ENCODE assay signal across 8 mouse cellular contexts in genomic region chr11:70763582-70763935, GRCm38 (mm10). TPM values are rescaled to one million over a fixed set of nuclear protein-coding genes. Genes with fewer than 3 reads are reported as not detected.
DNase-seq lines count a peak whose midpoint lies in the region; ATAC-seq and TF ChIP-seq lines count a peak whose summit lies in the region.

No protein-coding gene starts in this region.

- peak overlapping the region; percentile 68 for H3K4me3 ChIP-seq in lung, embryonic 16.5 days (ENCODE audit: low read length)
- H3K4me3 ChIP-seq in embryonic facial prominence, embryonic 15.5 days (replicated peaks): peak overlapping the region; percentile 73
- peak overlapping the region; percentile 53 for H3K4me3 ChIP-seq in kidney, postnatal 0 days (replicated peaks; ENCODE audit: low read depth, low read length)
- peak overlapping the region; percentile 89 for H3K4me3 ChIP-seq in neural tube, embryonic 15.5 days (replicated peaks)

- ATAC-seq in lung, embryonic 16.5 days (ENCODE audit: low read depth): no peak
- no peak for ATAC-seq in embryonic facial prominence, embryonic 15.5 days (ENCODE audit: insufficient number of reproducible peaks, low FRiP score, low TSS enrichment, low read depth)
- ATAC-seq in kidney, postnatal 0 days (replicated peaks; ENCODE audit: low FRiP score, low read depth): peak; percentile 33; the same call in 1 of the 2 replicates
- ATAC-seq in neural tube, embryonic 15.5 days (ENCODE audit: low FRiP score): peak; percentile 42; the same call in 1 of the 2 replicates

- no peak overlapping the region for H3K27ac ChIP-seq in lung, embryonic 16.5 days (ENCODE audit: low read length)
- peak overlapping the region; percentile 82 for H3K27ac ChIP-seq in embryonic facial prominence, embryonic 15.5 days (replicated peaks)
- H3K27ac ChIP-seq in kidney, postnatal 0 days: peak overlapping the region; percentile 89
- H3K27ac ChIP-seq in neural tube, embryonic 15.5 days (replicated peaks): peak overlapping the region; percentile 88

- H3K36me3 ChIP-seq in lung, embryonic 16.5 days (ENCODE audit: control insufficient read depth, insufficient read depth, low read length): no peaks in the 10 kb centered on the region; the same call in 1 of the 2 replicates
- H3K36me3 ChIP-seq in embryonic facial prominence, embryonic 15.5 days: 0 out of 2 replicates have a peak, but pooled peaks cover 6% of the 10 kb centered on the region
- peaks cover 3% of the 10 kb centered on the region; the same call in 1 of the 2 replicates for H3K36me3 ChIP-seq in kidney, postnatal 0 days (ENCODE audit: insufficient read depth, low read length)
- peaks cover 10% of the 10 kb centered on the region for H3K36me3 ChIP-seq in neural tube, embryonic 15.5 days

- TF ChIP-seq CTCF in kidney, postnatal 0 days (IDR thresholded peaks at IDR 0.05; ENCODE audit: low read depth): no peak

- peaks cover 3% of the 10 kb centered on the region for H3K4me1 ChIP-seq in lung, embryonic 16.5 days (replicated peaks; ENCODE audit: control insufficient read depth, insufficient read depth, low read length)
- H3K4me1 ChIP-seq in embryonic facial prominence, embryonic 15.5 days: 0 out of 2 replicates have a peak, but pooled peaks cover 6% of the 10 kb centered on the region
- 0 out of 2 replicates have a peak, but pooled peaks cover 4% of the 10 kb centered on the region for H3K4me1 ChIP-seq in kidney, postnatal 0 days (replicated peaks; ENCODE audit: insufficient read depth, low read length)
- peaks cover 27% of the 10 kb centered on the region for H3K4me1 ChIP-seq in neural tube, embryonic 15.5 days

- peak overlapping the region; percentile 74 for H3K9ac ChIP-seq in lung, embryonic 16.5 days (ENCODE audit: low read length)
- peak overlapping the region; percentile 58 for H3K9ac ChIP-seq in embryonic facial prominence, embryonic 15.5 days
- H3K9ac ChIP-seq in kidney, postnatal 0 days (ENCODE audit: low read depth, low read length): peak overlapping the region; percentile 70
- peak overlapping the region; percentile 92 for H3K9ac ChIP-seq in neural tube, embryonic 15.5 days (replicated peaks)

- 22% methylated on average over 3 of the region's 3 CpGs for WGBS in lung, embryonic 16.5 days
- 29% methylated on average over 3 of the region's 3 CpGs for WGBS in embryonic facial prominence, embryonic 15.5 days
- 15% methylated on average over 3 of the region's 3 CpGs for WGBS in kidney, postnatal 0 days
- WGBS in neural tube, embryonic 15.5 days: 29% methylated on average over 3 of the region's 3 CpGs

- peak overlapping the region; percentile 73 for H3K4me2 ChIP-seq in lung, embryonic 16.5 days (ENCODE audit: low read depth, low read length)
- peak overlapping the region; percentile 73 for H3K4me2 ChIP-seq in embryonic facial prominence, embryonic 15.5 days (replicated peaks)
- H3K4me2 ChIP-seq in kidney, postnatal 0 days (ENCODE audit: low read length): peak overlapping the region; percentile 67
- H3K4me2 ChIP-seq in neural tube, embryonic 15.5 days: peak overlapping the region; percentile 74

- no peaks in the 10 kb centered on the region for H3K27me3 ChIP-seq in lung, embryonic 16.5 days (ENCODE audit: control insufficient read depth, insufficient read depth, low read depth, low read length)
- no peaks in the 10 kb centered on the region for H3K27me3 ChIP-seq in embryonic facial prominence, embryonic 15.5 days
- no peaks in the 10 kb centered on the region for H3K27me3 ChIP-seq in kidney, postnatal 0 days (ENCODE audit: insufficient read depth, low read length)
- H3K27me3 ChIP-seq in neural tube, embryonic 15.5 days (replicated peaks): no peaks in the 10 kb centered on the region

- no peak for DNase-seq in lung, postnatal 4 days
- no peak for DNase-seq in kidney, postnatal 0 days (ENCODE audit: low spot score)
- no peak for DNase-seq in cerebellum, postnatal 10 days
- no peak for DNase-seq in urinary bladder, postnatal 25 days (ENCODE audit: low spot score)
- DNase-seq in B cell, adult 2 months: no peak

- H3K9me3 ChIP-seq in lung, embryonic 16.5 days (ENCODE audit: control insufficient read depth, low read length): no peaks in the 10 kb centered on the region
- H3K9me3 ChIP-seq in embryonic facial prominence, embryonic 15.5 days (replicated peaks): no peaks in the 10 kb centered on the region
- H3K9me3 ChIP-seq in kidney, postnatal 0 days (replicated peaks; ENCODE audit: low read length): no peaks in the 10 kb centered on the region
- no peaks in the 10 kb centered on the region for H3K9me3 ChIP-seq in neural tube, embryonic 15.5 days (replicated peaks)

RNA-seq across cellular contexts. Expression of gene Zfp3, which starts 0.5 kb away (rescaled TPM):
- polyA plus RNA-seq in lung, embryonic 16.5 days (2015; fragmentation: Nextera tagmentation; extraction: Ambion mirVana): 4.9 and 5.7 TPM in 2 replicates
- polyA plus RNA-seq in embryonic facial prominence, embryonic 15.5 days (2015; fragmentation: Nextera tagmentation; extraction: Ambion mirVana): 7.1 and 7.2 TPM in 2 replicates
- 7.1 and 7.7 TPM in 2 replicates for polyA plus RNA-seq in kidney, postnatal 0 days (2015; fragmentation: Nextera tagmentation; extraction: Ambion mirVana)
- polyA plus RNA-seq in neural tube, embryonic 15.5 days (2015; fragmentation: Nextera tagmentation; extraction: Ambion mirVana): 15.8 and 16.3 TPM in 2 replicates

RNA-seq across cellular contexts. Expression of gene Scimp, which starts 48.8 kb away (rescaled TPM):
- 0.20 and 0.35 TPM in 2 replicates for polyA plus RNA-seq in lung, embryonic 16.5 days (2015; fragmentation: Nextera tagmentation; extraction: Ambion mirVana)
- 0.46 TPM in 1 of 2 replicates, not detected in the other for polyA plus RNA-seq in embryonic facial prominence, embryonic 15.5 days (2015; fragmentation: Nextera tagmentation; extraction: Ambion mirVana)
- polyA plus RNA-seq in kidney, postnatal 0 days (2015; fragmentation: Nextera tagmentation; extraction: Ambion mirVana): 0.55 and 0.84 TPM in 2 replicates
- polyA plus RNA-seq in neural tube, embryonic 15.5 days (2015; fragmentation: Nextera tagmentation; extraction: Ambion mirVana): 0.18 and 0.28 TPM in 2 replicates

Comparison
In these comparisons a context has a peak if more than half of its experiments do, and no peak if none do; other contexts are left out.
1. ATAC-seq: peak in kidney, postnatal 0 days (single experiment) and neural tube, embryonic 15.5 days (single experiment); none in lung, embryonic 16.5 days (single experiment) and embryonic facial prominence, embryonic 15.5 days (single experiment).
2. Peak in every context shown above with its lines, with median percentiles within 50 percentile points of each other: H3K4me2 ChIP-seq, H3K4me3 ChIP-seq and H3K9ac ChIP-seq.